8 mouse cellular contexts compared by ENCODE assay signal in genomic region chr11:69046395-69046774, GRCm38 (mm10). TPM values are rescaled to one million over a fixed set of nuclear protein-coding genes. Genes with fewer than 3 reads are reported as not detected.
DNase-seq lines count a peak whose midpoint lies in the region; ATAC-seq lines count a peak whose summit lies in the region.

No protein-coding gene starts in this region.

- WGBS in neural tube, embryonic 11.5 days = 17% methylated on average over 9 of the region's 9 CpGs
- 12% methylated on average over 9 of the region's 9 CpGs for WGBS in limb, embryonic 13.5 days
- WGBS in stomach, embryonic 15.5 days = 3% methylated on average over 9 of the region's 9 CpGs

- H3K27me3 ChIP-seq in neural tube, embryonic 11.5 days (ENCODE audit: control insufficient read depth, insufficient read depth, low read length) = no peaks in the 10 kb centered on the region
- H3K27me3 ChIP-seq in limb, embryonic 13.5 days = no peaks in the 10 kb centered on the region
- H3K27me3 ChIP-seq in stomach, embryonic 15.5 days (replicated peaks) = no peaks in the 10 kb centered on the region

- no peaks in the 10 kb centered on the region for H3K9me3 ChIP-seq in neural tube, embryonic 11.5 days (ENCODE audit: control insufficient read depth, low read length)
- no peaks in the 10 kb centered on the region for H3K9me3 ChIP-seq in limb, embryonic 13.5 days
- H3K9me3 ChIP-seq in stomach, embryonic 15.5 days = no peaks in the 10 kb centered on the region

- no peak for DNase-seq in neural tube, embryonic 11.5 days (ENCODE audit: low spot score)
- DNase-seq in neural tube, embryonic 10.5 days (ENCODE audit: extremely low spot score, low spot score) = no peak
- no peak for DNase-seq in T-cell, adult 2 months (ENCODE audit: low spot score)
- no peak for DNase-seq in cerebellum, adult 8-10 months
- DNase-seq in spleen, adult 12 weeks (ENCODE audit: low spot score) = no peak

- H3K4me3 ChIP-seq in neural tube, embryonic 11.5 days (ENCODE audit: low read depth, low read length) = peak overlapping the region; percentile 78
- H3K4me3 ChIP-seq in limb, embryonic 13.5 days = peak overlapping the region; percentile 84
- H3K4me3 ChIP-seq in stomach, embryonic 15.5 days (replicated peaks) = peak overlapping the region; percentile 73

- peaks cover 17% of the 10 kb centered on the region for H3K36me3 ChIP-seq in neural tube, embryonic 11.5 days (ENCODE audit: control insufficient read depth, insufficient read depth, low read length)
- H3K36me3 ChIP-seq in limb, embryonic 13.5 days = peaks cover 37% of the 10 kb centered on the region
- H3K36me3 ChIP-seq in stomach, embryonic 15.5 days = peaks cover 21% of the 10 kb centered on the region; the same call in 1 of the 2 replicates

- H3K4me1 ChIP-seq in neural tube, embryonic 11.5 days (ENCODE audit: control insufficient read depth, insufficient read depth, low read length) = 0 out of 2 replicates have a peak, but pooled peaks cover 3% of the 10 kb centered on the region
- peaks cover 32% of the 10 kb centered on the region for H3K4me1 ChIP-seq in limb, embryonic 13.5 days
- peaks cover 16% of the 10 kb centered on the region; the same call in 1 of the 2 replicates for H3K4me1 ChIP-seq in stomach, embryonic 15.5 days

- H3K27ac ChIP-seq in neural tube, embryonic 11.5 days (ENCODE audit: low read depth, low read length) = no peak overlapping the region
- H3K27ac ChIP-seq in limb, embryonic 13.5 days = 0 out of 2 replicates have a peak overlapping the region, but pooled peaks have one; percentile 15
- peak overlapping the region; percentile 84; the same call in 1 of the 2 replicates for H3K27ac ChIP-seq in stomach, embryonic 15.5 days

- no peak for ATAC-seq in neural tube, embryonic 11.5 days (ENCODE audit: insufficient read depth, low FRiP score, low TSS enrichment)
- peak; percentile 23 for ATAC-seq in erythroid progenitor cell, adult 5-6 weeks (replicated peaks; ENCODE audit: low FRiP score, poor library complexity, severe bottlenecking)
- no peak for ATAC-seq in limb, embryonic 13.5 days (ENCODE audit: low FRiP score, low read depth)
- ATAC-seq in stomach, embryonic 15.5 days (ENCODE audit: insufficient read depth, low FRiP score, low read depth) = no peak

- H3K4me2 ChIP-seq in neural tube, embryonic 11.5 days (ENCODE audit: low read depth) = peak overlapping the region; percentile 63
- peak overlapping the region; percentile 93 for H3K4me2 ChIP-seq in limb, embryonic 13.5 days (replicated peaks)
- peak overlapping the region; percentile 63 for H3K4me2 ChIP-seq in stomach, embryonic 15.5 days

- peak overlapping the region; percentile 61 for H3K9ac ChIP-seq in neural tube, embryonic 11.5 days (ENCODE audit: low read length)
- peak overlapping the region; percentile 86 for H3K9ac ChIP-seq in limb, embryonic 13.5 days
- peak overlapping the region; percentile 63; the same call in 1 of the 2 replicates for H3K9ac ChIP-seq in stomach, embryonic 15.5 days

RNA-seq across cellular contexts. Expression of gene Aurkb, which starts 0.9 kb away (rescaled TPM):
- 154 and 155 TPM in 2 replicates for polyA plus RNA-seq in neural tube, embryonic 11.5 days (2014; fragmentation: Nextera tagmentation; extraction: Ambion mirVana)
- 328 and 403 TPM in 2 replicates for total RNA-seq in erythroid progenitor cell, adult 5-6 weeks (2015; ENCODE audit: low replicate concordance)
- 422 and 478 TPM in 2 replicates for total RNA-seq in erythroid progenitor cell, adult 5-6 weeks (2017; ENCODE audit: low replicate concordance)
- 140 and 141 TPM in 2 replicates for polyA plus RNA-seq in limb, embryonic 13.5 days (2015; fragmentation: Nextera tagmentation; extraction: Ambion mirVana)
- polyA plus RNA-seq in stomach, embryonic 15.5 days (2015; fragmentation: Nextera tagmentation; extraction: Ambion mirVana) = 134 and 146 TPM in 2 replicates

RNA-seq across cellular contexts. Expression of gene Borcs6, which starts 13.1 kb away (rescaled TPM):
- 10.5 and 11.4 TPM in 2 replicates for polyA plus RNA-seq in neural tube, embryonic 11.5 days (2014; fragmentation: Nextera tagmentation; extraction: Ambion mirVana)
- 2.9 and 4.7 TPM in 2 replicates for total RNA-seq in erythroid progenitor cell, adult 5-6 weeks (2015; ENCODE audit: low replicate concordance)
- 2.2 and 3.1 TPM in 2 replicates for total RNA-seq in erythroid progenitor cell, adult 5-6 weeks (2017; ENCODE audit: low replicate concordance)
- polyA plus RNA-seq in limb, embryonic 13.5 days (2015; fragmentation: Nextera tagmentation; extraction: Ambion mirVana) = 9.5 and 9.6 TPM in 2 replicates
- polyA plus RNA-seq in stomach, embryonic 15.5 days (2015; fragmentation: Nextera tagmentation; extraction: Ambion mirVana) = 10.3 and 10.7 TPM in 2 replicates

RNA-seq across cellular contexts. Expression of gene Tmem107, which starts 24.2 kb away (rescaled TPM):
- polyA plus RNA-seq in neural tube, embryonic 11.5 days (2014; fragmentation: Nextera tagmentation; extraction: Ambion mirVana) = 40.8 and 43.5 TPM in 2 replicates
- 21.6 and 27.7 TPM in 2 replicates for total RNA-seq in erythroid progenitor cell, adult 5-6 weeks (2015; ENCODE audit: low replicate concordance)
- total RNA-seq in erythroid progenitor cell, adult 5-6 weeks (2017; ENCODE audit: low replicate concordance) = 12.5 and 12.6 TPM in 2 replicates
- 46.4 and 52.0 TPM in 2 replicates for polyA plus RNA-seq in limb, embryonic 13.5 days (2015; fragmentation: Nextera tagmentation; extraction: Ambion mirVana)
- polyA plus RNA-seq in stomach, embryonic 15.5 days (2015; fragmentation: Nextera tagmentation; extraction: Ambion mirVana) = 49.6 and 55.0 TPM in 2 replicates

RNA-seq across cellular contexts. Expression of gene Ctc1, which starts 30.7 kb away (rescaled TPM):
- 68.0 and 76.0 TPM in 2 replicates for polyA plus RNA-seq in neural tube, embryonic 11.5 days (2014; fragmentation: Nextera tagmentation; extraction: Ambion mirVana)
- 36.0 and 54.5 TPM in 2 replicates for total RNA-seq in erythroid progenitor cell, adult 5-6 weeks (2015; ENCODE audit: low replicate concordance)
- 16.7 and 27.1 TPM in 2 replicates for total RNA-seq in erythroid progenitor cell, adult 5-6 weeks (2017; ENCODE audit: low replicate concordance)
- polyA plus RNA-seq in limb, embryonic 13.5 days (2015; fragmentation: Nextera tagmentation; extraction: Ambion mirVana) = 55.5 and 60.4 TPM in 2 replicates
- 40.3 and 45.5 TPM in 2 replicates for polyA plus RNA-seq in stomach, embryonic 15.5 days (2015; fragmentation: Nextera tagmentation; extraction: Ambion mirVana)

RNA-seq across cellular contexts. Expression of gene Pfas, which starts 38.1 kb away (rescaled TPM):
- 30.7 and 34.9 TPM in 2 replicates for polyA plus RNA-seq in neural tube, embryonic 11.5 days (2014; fragmentation: Nextera tagmentation; extraction: Ambion mirVana)
- total RNA-seq in erythroid progenitor cell, adult 5-6 weeks (2015; ENCODE audit: low replicate concordance) = 11.7 and 15.1 TPM in 2 replicates
- total RNA-seq in erythroid progenitor cell, adult 5-6 weeks (2017; ENCODE audit: low replicate concordance) = 16.1 and 23.4 TPM in 2 replicates
- polyA plus RNA-seq in limb, embryonic 13.5 days (2015; fragmentation: Nextera tagmentation; extraction: Ambion mirVana) = 39.6 and 40.6 TPM in 2 replicates
- 31.5 and 33.7 TPM in 2 replicates for polyA plus RNA-seq in stomach, embryonic 15.5 days (2015; fragmentation: Nextera tagmentation; extraction: Ambion mirVana)
